Mouse (Mus musculus): ENCODE data around the gene Neurl3.

Neurl3 gene

DNA sequence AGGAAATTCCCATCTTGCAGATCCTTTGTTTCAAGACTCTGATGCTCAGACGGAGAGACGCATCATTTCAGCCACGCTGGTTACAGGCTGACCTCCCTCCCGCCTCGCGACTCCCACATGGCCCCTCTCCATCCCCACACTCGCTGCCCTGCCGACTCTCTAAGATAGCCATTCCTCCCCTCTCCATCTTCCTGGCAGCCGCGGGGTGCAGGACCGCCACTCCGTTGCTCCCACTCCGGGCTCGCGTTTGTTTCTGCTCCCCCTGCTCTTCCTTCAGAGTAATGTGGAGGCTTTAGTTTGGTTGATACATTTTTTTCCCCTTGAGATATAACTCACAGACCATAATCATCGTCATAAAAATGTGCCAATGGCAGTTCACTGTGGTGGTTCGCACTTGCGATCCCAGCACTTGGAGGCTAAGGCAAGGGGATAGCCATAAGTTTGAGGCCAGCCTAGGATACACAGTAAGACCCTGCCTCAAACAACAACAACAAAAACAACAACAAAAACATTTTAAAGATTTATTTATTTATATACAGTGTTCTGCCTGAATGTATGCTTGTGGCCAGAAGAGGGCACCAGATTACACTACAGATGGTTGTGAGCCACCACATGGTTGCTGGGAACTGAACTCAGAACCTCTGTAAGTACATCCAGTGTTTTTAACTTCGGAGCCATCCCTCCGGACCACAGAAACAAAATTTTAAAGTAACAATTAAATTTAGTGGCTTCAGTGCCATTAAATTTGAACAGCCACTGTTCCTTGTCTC is 18.4 kb downstream of the Neurl3 start:
- DNase-seq, result no peak

DNA sequence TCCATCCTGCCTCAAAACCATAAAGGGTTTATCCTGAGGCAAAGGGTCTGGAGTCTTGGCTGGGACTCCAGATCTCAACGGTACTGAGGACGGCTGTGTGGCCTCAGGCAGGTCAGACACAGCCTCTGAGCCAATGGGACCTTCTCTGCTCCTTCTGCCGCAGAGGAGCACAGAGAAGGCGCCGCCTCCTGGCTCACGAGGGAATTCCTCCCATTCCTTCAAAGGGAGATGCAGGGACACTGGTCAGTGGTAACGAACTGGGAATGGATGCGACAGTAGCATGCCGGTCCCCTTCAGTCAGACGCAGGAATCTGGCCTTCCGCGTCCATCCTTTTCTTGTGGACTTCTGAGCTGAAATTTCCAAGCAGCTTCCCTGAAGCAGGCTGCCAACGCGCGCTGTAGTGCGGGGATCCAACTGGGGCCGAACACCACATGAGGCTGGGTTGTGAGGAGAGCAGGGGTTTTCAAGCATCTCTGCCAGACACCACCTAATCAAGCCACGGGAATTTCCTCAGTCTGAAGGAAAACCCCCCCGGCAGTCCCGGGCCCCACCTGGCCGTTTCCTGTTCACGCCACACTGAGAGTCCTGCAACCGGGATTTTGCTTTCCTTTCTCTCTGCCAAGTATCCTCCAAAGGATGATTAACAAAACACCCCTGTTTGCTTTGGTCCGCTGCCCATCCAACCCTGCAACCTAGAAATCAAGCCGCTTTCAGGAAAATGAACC is 19.7 kb downstream of the Neurl3 start:
- peak; percentile 65 to 68 for DNase-seq

DNA sequence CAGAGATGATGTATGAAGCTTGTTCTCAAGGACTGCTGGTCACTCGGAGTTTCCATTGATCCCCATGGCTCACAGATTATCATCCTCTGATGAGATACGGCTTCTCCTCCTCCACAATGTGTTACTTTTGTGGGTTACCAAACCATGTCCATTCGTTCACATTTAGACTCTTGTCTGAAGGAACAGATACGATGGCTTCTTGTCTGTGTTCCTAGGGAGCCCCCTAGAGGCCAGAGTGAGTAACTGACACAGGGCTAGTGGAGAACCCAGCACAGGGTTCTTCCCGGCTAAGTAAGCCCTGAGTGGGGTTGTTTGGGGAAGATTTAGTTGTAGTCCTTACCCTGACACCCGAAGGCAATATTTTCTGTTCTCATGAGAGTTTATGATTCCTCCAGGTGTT is 21.7 kb downstream of the Neurl3 start:
- peak; percentile 61 to 69 for DNase-seq

DNA sequence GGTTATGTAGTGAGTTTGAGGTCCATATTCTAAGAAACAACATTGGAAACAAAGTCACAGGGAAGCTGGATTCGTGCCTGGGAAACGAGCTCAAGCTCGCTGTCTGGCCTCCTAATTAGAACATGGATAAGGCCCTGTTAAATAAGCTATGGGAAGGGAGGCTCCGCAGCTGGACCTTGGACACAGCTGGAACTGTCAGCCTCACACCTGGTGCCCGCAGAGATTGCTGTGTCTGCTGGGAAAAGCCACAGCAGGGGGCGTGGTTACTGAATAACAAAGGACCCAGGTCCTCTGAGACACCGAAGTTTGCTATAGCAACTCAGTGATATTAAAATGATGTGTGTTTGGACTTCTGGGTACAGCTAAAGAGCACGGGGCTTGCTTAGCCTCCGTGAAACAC is 23.1 kb downstream of the Neurl3 start:
- peak in 1 of 2 experiments; percentile 31 for DNase-seq

DNA sequence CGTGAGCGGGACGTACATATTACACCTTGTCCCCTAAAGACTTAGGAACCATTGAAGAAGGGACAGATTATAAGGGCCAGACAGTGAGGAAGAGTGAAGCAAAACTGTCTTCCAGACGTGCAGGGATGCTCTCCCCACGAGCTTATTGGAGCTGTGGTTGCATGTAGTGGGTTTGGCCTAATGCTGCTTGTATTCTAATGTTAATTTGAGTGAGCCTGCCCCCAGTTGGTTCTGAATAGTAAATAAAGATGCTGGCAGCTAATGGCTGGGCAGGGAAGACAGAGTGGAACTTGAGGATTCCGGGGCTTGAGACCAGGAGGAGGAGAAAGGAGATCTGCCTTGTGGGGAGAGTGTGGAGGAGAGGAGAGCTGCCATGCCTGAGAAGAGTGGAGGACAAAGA is 27.8 kb downstream of the Neurl3 start:
- DNase-seq, result no peak

DNA sequence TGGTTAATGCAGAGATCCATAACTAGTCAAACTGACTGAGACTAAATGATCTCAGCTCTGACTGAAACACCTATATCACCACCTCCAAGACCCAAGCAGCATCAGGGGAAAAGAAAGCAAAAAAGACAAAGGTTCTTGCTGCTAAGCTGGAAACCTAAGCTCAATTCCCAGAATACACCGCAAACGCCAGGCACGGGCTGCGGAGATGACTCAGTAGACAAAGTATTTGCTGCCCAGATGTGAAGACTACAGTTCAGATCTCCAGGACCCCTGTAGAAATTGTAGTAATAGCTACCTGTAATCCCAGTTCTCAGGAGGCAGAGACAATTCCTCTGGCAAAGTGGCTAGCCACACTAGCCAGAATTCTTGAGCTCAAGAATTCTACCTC is 29.7 kb downstream of the Neurl3 start:
- DNase-seq, result no peak

DNA sequence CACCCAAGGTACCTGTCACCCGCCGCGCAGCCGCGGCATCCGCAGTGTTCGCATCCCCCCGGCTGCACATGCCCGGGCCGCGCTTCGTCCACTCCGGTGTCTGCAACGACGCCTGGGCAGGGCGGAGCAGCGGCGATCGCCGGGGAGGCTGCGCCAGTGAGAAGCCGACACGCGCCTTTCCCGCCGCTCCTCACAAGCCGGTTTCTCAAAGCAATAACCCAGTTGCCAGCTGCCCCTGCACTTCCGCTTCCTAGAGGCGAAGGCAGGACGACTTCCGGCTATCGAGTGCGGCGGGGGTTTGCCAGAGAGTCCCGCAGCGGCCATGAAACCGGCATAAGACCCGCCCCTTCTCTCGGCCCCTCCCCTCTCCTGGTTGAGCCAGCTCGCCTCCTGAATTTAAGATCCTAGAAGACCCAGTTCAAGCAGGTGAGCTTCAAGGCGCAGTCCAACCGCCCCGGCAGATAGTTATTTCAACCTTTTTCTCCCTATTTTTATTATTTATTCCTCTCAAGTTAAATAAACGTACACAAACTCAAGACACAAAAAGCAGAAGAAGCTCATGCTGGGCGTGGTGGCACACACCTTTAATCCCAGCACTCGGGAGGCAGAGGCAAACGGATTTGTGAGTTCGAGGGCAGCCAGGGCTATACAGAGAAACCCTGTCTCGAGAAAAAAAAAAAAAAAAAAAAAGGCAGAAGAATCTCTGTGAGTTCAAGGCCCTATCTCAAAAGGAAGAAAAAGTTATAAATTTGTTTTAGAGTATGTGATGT is 30.2 kb downstream of the Neurl3 start, which contains the start of gene Uggt1:
TSS of gene Uggt1 (minus strand) at position 663 of the 770 bp plus-strand sequence.
- peak; percentile 95 to 96 for DNase-seq

DNA sequence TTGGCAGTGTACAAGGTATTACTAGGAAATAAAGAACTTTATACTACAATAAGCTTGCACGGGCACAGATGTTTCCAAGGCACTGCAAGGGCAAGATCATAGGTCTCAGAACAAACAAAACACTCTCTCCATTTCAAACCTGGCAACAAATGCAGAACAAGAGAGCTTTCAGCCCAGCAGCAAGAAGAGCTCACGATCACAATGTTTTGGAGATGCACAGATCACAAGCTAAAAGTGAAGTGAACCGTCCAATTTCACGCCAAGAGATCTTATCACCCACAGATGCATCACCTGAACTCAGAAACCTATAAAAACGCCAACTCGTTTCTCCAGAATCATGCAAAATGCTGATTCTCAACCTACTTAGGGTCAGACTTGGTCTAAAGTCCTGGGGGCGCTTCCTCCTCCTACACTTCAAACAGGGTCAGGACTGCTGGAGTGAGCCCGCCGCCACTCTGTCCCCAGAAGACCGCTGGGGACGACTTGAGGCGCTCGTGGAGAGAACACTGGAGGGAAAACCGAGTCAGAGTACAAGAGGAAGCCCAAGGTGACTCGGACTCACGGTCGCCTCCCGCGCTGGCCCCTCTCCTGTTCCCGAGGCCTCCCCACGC is 30.9 kb downstream of the Neurl3 start:
- no peak for DNase-seq

DNA sequence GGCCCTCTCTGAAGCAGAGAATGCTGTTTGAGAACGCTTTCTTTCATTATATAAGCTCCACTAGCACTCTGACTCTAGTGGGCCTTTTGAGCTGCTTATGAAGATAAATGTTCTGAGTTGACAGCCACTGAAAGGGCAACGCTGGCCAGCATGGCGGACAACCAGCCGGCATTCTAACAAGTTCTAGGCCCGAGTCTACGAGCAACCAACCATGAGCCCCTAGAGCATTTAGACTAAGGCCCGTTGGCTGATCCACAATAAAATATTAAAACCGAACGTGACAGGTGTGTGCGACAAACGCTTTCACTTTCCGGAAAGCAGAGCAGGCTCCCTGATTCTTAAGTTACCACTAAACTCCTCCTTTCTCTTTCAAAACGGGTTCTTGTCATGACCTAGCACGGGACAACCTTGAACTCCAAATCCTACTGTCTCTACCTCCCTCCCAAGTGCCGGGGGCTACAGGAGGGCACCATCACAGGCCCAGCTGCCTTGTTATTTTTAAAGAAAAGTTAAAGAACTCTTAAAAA is 32.5 kb downstream of the Neurl3 start:
- no peak for DNase-seq

DNA sequence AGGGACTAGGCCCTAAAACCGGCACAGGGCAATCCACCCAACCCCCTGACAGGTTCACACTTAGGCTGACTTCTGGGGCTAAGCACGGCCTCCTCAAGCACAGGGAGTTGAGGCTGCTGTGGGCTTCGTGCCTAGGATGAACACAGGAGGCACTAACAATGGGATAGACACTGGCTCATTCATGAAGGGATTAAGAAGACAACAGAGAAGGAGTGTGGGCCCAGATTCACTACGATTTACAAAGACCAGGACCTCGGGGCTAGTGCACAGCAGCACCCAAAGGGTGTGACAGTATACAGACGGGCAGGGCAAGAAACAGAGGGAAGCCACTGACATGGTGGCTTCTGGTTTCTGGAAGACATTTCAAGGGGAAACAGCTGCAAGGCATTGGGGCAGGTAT is 34.3 kb downstream of the Neurl3 start:
- no peak for DNase-seq

DNA sequence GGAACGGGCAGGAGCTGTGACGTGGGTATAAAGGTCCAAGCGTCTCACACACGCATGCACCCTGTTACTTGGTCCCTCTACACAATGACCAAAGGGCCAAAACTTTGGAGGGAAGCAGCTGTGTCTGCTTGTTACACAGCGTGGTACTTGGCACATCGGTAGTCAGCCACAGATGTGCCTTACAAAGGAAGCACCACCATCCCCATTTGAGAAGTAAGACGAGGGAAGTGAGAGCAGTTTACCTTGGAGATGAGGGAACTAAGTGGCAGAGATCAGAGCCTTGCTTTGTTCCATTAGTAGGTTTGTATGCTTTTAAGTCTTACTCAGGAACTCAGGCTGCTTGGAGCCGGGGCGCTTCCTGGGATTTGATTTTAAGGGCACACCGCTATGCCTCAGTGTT is 35.1 kb downstream of the Neurl3 start:
- DNase-seq, result no peak

DNA sequence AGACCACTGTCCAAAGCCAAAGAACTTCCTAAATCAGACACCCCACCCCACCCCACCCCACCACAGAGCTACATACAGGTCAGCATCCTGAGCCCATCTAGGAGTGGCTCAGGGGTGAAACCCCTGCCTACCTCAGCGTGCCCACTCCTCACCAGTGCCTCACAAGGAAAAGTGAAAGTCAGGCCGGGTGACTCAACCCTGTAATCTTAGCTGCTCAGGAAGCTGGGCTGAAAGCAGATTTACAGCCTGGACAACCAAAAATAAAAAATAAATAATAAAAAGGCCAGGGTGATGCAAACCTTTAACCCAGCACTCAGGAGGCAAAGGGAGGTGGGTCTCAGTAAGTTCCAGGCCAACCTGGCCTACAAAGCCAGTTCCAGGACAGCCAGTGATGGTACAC is 38.6 kb downstream of the Neurl3 start:
- no peak for DNase-seq

DNA sequence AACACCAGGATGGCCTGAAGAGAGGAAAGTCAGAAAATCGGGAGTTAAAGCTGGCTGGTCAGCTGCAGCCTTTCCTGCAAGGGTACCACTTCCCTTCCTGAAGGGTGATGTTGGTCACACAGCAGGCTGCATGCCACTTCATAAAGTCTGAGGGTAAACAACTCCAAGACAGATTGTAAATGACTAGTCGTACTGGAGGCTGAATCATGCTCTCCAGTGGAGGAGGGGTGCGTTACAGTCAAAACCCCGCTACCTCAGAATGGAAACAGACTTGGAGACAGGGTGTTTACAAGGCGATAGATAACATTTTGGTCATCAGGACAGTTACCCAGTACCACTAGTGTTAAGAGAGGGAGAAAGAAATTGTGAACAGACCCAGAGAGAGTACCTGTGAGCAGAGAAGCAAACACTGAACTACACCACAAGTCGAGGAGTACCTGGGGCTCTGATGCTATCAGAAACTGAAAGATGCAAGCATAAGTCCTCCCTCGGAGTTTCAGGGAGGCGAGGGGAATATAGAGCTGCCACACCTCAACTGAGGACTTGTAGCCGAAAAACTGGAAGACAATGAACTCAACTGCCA is 39.3 kb downstream of the Neurl3 start:
- DNase-seq, result no peak

DNA sequence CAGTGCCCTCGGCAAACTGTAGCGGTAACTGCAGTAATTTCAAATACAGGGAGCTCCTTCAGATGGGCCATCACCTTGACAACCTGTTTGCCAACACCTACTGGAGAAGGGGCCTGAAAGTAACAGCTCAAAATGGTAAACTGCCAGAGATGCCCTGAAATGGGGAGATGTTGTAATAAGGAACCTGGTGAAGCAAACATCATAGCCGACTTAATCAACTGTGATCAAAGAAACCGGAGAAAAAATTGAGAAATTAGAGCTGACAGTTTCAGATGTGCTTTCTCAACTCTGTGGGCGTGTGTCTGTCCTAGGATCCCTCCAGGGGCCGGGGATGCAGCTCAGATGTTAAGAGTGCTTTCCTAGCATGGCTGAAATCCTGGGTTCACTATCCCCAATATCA is 41.3 kb downstream of the Neurl3 start:
- no peak for DNase-seq

DNA sequence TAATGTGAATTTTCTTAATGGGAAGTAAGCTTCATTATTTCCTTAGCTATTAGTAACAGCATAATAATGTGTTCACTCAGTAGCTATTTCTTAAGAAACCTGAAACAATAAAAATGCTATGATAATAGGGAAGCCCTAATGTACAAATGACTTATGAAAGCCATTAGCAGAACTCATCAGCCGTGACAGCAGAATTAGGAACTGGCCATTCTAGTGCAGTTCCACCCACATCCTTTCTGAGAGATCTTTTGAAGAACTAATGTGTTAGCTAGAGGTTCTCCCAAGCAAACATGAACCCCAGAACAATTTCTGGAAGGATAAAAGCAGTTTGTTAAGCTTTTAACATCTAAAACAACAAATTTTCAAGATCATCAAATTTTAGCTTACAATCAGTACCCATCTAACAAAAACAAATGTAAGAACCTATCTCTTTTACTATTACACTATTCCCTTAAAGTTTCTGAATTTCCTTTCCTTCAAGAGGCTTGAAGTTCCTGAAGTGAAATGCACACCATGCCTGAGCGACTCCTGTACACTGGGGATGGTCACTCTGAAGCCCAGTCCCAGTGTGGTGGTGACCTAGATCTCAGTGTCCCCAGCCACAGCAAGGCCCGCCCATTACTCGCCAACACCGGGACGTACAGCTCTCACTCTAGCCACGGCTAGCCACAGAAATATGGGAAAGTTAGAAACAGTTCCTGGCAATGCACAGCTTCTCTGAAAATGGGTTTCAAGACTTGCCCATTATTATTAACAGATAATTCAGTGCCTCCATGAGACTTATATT is 43.4 kb downstream of the Neurl3 start:
- DNase-seq, result no peak

DNA sequence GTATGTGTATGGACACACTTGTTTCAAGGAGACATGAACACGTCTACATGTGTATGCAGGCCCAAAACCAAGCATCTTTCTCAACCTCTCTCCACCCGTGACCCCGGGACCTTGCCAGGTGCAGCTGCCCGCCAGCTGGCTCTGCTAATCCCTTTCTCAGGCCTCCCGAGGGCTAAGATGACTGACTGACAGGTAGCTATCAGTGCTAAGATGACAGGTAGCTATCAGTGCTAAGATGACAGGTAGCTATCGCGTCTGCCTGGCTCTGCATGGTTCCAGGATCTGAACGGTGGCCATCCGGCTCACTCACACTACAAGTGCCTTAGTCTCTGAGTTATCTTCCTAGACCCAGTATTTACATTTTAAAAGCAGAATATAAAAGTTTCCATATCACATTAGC is 46.0 kb downstream of the Neurl3 start:
- DNase-seq, result no peak

DNA sequence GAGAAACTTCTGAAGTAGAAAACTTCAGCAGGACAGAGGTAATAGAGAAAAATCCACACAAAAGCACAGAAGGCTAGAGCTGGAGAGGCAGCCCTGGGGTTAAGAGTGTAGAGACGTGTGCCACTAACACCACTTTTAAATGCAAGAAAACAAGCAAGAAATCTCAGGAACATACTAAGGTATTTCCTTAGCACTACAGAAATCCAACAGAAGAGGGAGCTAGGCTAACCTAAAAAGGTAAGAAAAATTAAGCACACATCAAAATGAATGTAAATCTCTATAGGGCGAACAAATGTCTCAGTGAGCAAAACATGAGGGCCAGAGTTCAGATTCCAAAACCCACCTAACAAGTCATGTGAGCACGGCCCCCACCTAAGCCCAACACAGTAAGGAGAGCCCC is 49.8 kb downstream of the Neurl3 start:
- DNase-seq, result no peak

Data from kidney, adult 8-10 months (tissue).